Mouse (Mus musculus): ENCODE results near the gene Cers5. TPM values are rescaled to one million over a fixed set of nuclear protein-coding genes. Genes with fewer than 3 reads are reported as not detected.

The Cers5 gene
- polyA plus RNA-seq, 2 experiments, result 75.1 to 84.9 TPM

GRCm38 (mm10) chr15:99723120-99723514 lies 49.6 kb downstream of the Cers5 start:
- Histone ChIP-seq H3K4me1 (ENCODE audit: control insufficient read depth, insufficient read depth, low read length) (peaks cover 13% of the 10 kb centered on the region), H3K4me3 (replicated peaks; ENCODE audit: low read length) (no peak overlapping the region), H3K36me3 (ENCODE audit: control insufficient read depth, insufficient read depth, low read length) (peaks cover 19% of the 10 kb centered on the region), H3K27ac (replicated peaks; ENCODE audit: low read depth, low read length) (no peak overlapping the region), H3K9ac (ENCODE audit: low read depth, low read length, severe bottlenecking) (no peak overlapping the region), H3K27me3 (ENCODE audit: control insufficient read depth, insufficient read depth, low read length) (no peaks in the 10 kb centered on the region), H3K9me3 (ENCODE audit: control insufficient read depth, low read length) (no peaks in the 10 kb centered on the region), H3K4me2 (replicated peaks; ENCODE audit: low read depth, low read length, severe bottlenecking) (no peak overlapping the region)
- TF ChIP-seq POLR2A (IDR thresholded peaks at IDR 0.05; ENCODE audit: borderline replicate concordance, extremely low read depth, insufficient read depth, insufficient read length), result no peak
- DNase-seq (ENCODE audit: low spot score) (no peak), ATAC-seq (ENCODE audit: low FRiP score, low read depth) (no peak)
- 72% methylated on average over 10 of the region's 10 CpGs for WGBS

GRCm38 (mm10) chr15:99721921-99722743 lies 50.6 kb downstream of the Cers5 start:
- Histone ChIP-seq H3K4me1 (ENCODE audit: control insufficient read depth, insufficient read depth, low read length) (peaks cover 13% of the 10 kb centered on the region), H3K4me3 (replicated peaks; ENCODE audit: low read length) (no peak overlapping the region), H3K9ac (ENCODE audit: low read depth, low read length, severe bottlenecking) (no peak overlapping the region), H3K36me3 (ENCODE audit: control insufficient read depth, insufficient read depth, low read length) (peaks cover 12% of the 10 kb centered on the region; the same call in 1 of the 2 replicates), H3K9me3 (ENCODE audit: control insufficient read depth, low read length) (no peaks in the 10 kb centered on the region), H3K4me2 (replicated peaks; ENCODE audit: low read depth, low read length, severe bottlenecking) (no peak overlapping the region), H3K27ac (replicated peaks; ENCODE audit: low read depth, low read length) (no peak overlapping the region), H3K27me3 (ENCODE audit: control insufficient read depth, insufficient read depth, low read length) (no peaks in the 10 kb centered on the region)
- ATAC-seq (ENCODE audit: low FRiP score, low read depth) (no peak), DNase-seq (ENCODE audit: low spot score) (no peak)
- no peak for TF ChIP-seq POLR2A (IDR thresholded peaks at IDR 0.05; ENCODE audit: borderline replicate concordance, extremely low read depth, insufficient read depth, insufficient read length)
- 78% methylated on average over 25 of the region's 25 CpGs for WGBS

- peaks cover 12% of the 10 kb centered on the region for H3K4me1 ChIP-seq (ENCODE audit: control insufficient read depth, insufficient read depth, low read length)
- H3K4me2 ChIP-seq (replicated peaks; ENCODE audit: low read depth, low read length, severe bottlenecking), result no peak overlapping the region
- no peaks in the 10 kb centered on the region for H3K27me3 ChIP-seq (ENCODE audit: control insufficient read depth, insufficient read depth, low read length)
- ATAC-seq (ENCODE audit: low FRiP score, low read depth) (no peak), DNase-seq (ENCODE audit: low spot score) (no peak)
- TF ChIP-seq POLR2A (IDR thresholded peaks at IDR 0.05; ENCODE audit: borderline replicate concordance, extremely low read depth, insufficient read depth, insufficient read length), result no peak
- no peak overlapping the region for H3K9ac ChIP-seq (ENCODE audit: low read depth, low read length, severe bottlenecking)
- H3K27ac ChIP-seq (replicated peaks; ENCODE audit: low read depth, low read length), result no peak overlapping the region
- no peaks in the 10 kb centered on the region for H3K9me3 ChIP-seq (ENCODE audit: control insufficient read depth, low read length)
- no peak overlapping the region for H3K4me3 ChIP-seq (replicated peaks; ENCODE audit: low read length)
- peaks cover 25% of the 10 kb centered on the region; the same call in 1 of the 2 replicates for H3K36me3 ChIP-seq (ENCODE audit: control insufficient read depth, insufficient read depth, low read length)
- WGBS, result 76% methylated on average over 8 of the region's 8 CpGs
Observed at GRCm38 (mm10) chr15:99719865-99720264, 52.8 kb downstream of the Cers5 start.

GRCm38 (mm10) chr15:99718461-99719021 lies 54.1 kb downstream of the Cers5 start:
- H3K4me2 ChIP-seq (replicated peaks; ENCODE audit: low read depth, low read length, severe bottlenecking), result no peak overlapping the region
- H3K9me3 ChIP-seq (ENCODE audit: control insufficient read depth, low read length), result no peaks in the 10 kb centered on the region
- H3K9ac ChIP-seq (ENCODE audit: low read depth, low read length, severe bottlenecking), result no peak overlapping the region
- no peak overlapping the region for H3K27ac ChIP-seq (replicated peaks; ENCODE audit: low read depth, low read length)
- no peak overlapping the region for H3K4me3 ChIP-seq (replicated peaks; ENCODE audit: low read length)
- no peak for DNase-seq (ENCODE audit: low spot score)
- H3K4me1 ChIP-seq (ENCODE audit: control insufficient read depth, insufficient read depth, low read length), result no peaks in the 10 kb centered on the region
- WGBS, result 89% methylated on average over 9 of the region's 9 CpGs
- no peak for TF ChIP-seq POLR2A (IDR thresholded peaks at IDR 0.05; ENCODE audit: borderline replicate concordance, extremely low read depth, insufficient read depth, insufficient read length)
- no peak for ATAC-seq (ENCODE audit: low FRiP score, low read depth)
- H3K36me3 ChIP-seq (ENCODE audit: control insufficient read depth, insufficient read depth, low read length), result peaks cover 32% of the 10 kb centered on the region
- H3K27me3 ChIP-seq (ENCODE audit: control insufficient read depth, insufficient read depth, low read length), result no peaks in the 10 kb centered on the region

GRCm38 (mm10) chr15:99717386-99718334 lies 55.0 kb downstream of the Cers5 start, which contains the start of gene Gpd1:
Gene Gpd1 (plus strand): TSS chr15:99717515.
- no peak for DNase-seq (ENCODE audit: low spot score)
- H3K27ac ChIP-seq (replicated peaks; ENCODE audit: low read depth, low read length), result no peak within 1 kb of the TSS
- no peak within 1 kb of the TSS for H3K9ac ChIP-seq (ENCODE audit: low read depth, low read length, severe bottlenecking)
- peaks cover 41% of the 10 kb centered on the region for H3K36me3 ChIP-seq (ENCODE audit: control insufficient read depth, insufficient read depth, low read length)
- H3K4me2 ChIP-seq (replicated peaks; ENCODE audit: low read depth, low read length, severe bottlenecking), result no peak within 1 kb of the TSS
- ATAC-seq (ENCODE audit: low FRiP score, low read depth), result no peak
- no peaks in the 10 kb centered on the region for H3K4me1 ChIP-seq (ENCODE audit: control insufficient read depth, insufficient read depth, low read length)
- no peaks in the 10 kb centered on the region for H3K9me3 ChIP-seq (ENCODE audit: control insufficient read depth, low read length)
- WGBS, result 68% methylated on average over 25 of the region's 26 CpGs
- H3K4me3 ChIP-seq (replicated peaks; ENCODE audit: low read length), result no peak within 1 kb of the TSS
- no peak for TF ChIP-seq POLR2A (IDR thresholded peaks at IDR 0.05; ENCODE audit: borderline replicate concordance, extremely low read depth, insufficient read depth, insufficient read length)
- no peaks in the 10 kb centered on the region for H3K27me3 ChIP-seq (ENCODE audit: control insufficient read depth, insufficient read depth, low read length)
